Mouse (Mus musculus) naive thymus-derived CD4-positive, alpha-beta T cell, adult 2 months (primary cell): Measurements from ENCODE around the gene Clip2.
"Not testable (repeated sequence)": the region's sequence is repeated elsewhere in the genome, so short reads cannot be mapped to it uniquely, and the experiment has no call there.

ENCODE experiments used
- DNase-seq: peaks from one replicate; pipeline ENCODE4 v3.0.0-alpha.2; 2011; ENCODE audit warnings: low read depth

Gene Clip2

GRCm38 (mm10) chr5:134489583-134489982 lies 62.7 kb downstream of the Clip2 start:
- DNase-seq: peak; percentile 85

GRCm38 (mm10) chr5:134488596-134488995 lies 63.6 kb downstream of the Clip2 start:
- DNase-seq: no peak

- no peak for DNase-seq
These were observed 64.2 kb downstream of the Clip2 start for GRCm38 (mm10) chr5:134488042-134488441.

- DNase-seq: peak; percentile 92
These were observed 66.2 kb downstream of the Clip2 start for GRCm38 (mm10) chr5:134485900-134486665.

- DNase-seq: no peak
These were observed 67.0 kb downstream of the Clip2 start for GRCm38 (mm10) chr5:134485183-134485730.

GRCm38 (mm10) chr5:134483291-134483690 lies 68.9 kb downstream of the Clip2 start:
- no peak for DNase-seq

- peak; percentile 84 for DNase-seq
These were observed 69.9 kb downstream of the Clip2 start for GRCm38 (mm10) chr5:134482331-134482730.

- DNase-seq: not testable (repeated sequence)
These were observed 73.3 kb downstream of the Clip2 start for GRCm38 (mm10) chr5:134478886-134479285.

GRCm38 (mm10) chr5:134475686-134476085 lies 76.5 kb downstream of the Clip2 start:
- not testable (repeated sequence) for DNase-seq

GRCm38 (mm10) chr5:134475006-134475605 lies 77.1 kb downstream of the Clip2 start:
- no peak for DNase-seq

GRCm38 (mm10) chr5:134473902-134474301 lies 78.3 kb downstream of the Clip2 start:
- DNase-seq: peak; percentile 61

- DNase-seq: no peak
These were observed 81.6 kb downstream of the Clip2 start for GRCm38 (mm10) chr5:134470538-134471169.

- no peak for DNase-seq
These were observed 82.6 kb downstream of the Clip2 start for GRCm38 (mm10) chr5:134469559-134470150.

- DNase-seq: peak; percentile 53
These were observed 84.0 kb downstream of the Clip2 start for GRCm38 (mm10) chr5:134468158-134468765.

- DNase-seq: no peak
These were observed 85.1 kb downstream of the Clip2 start for GRCm38 (mm10) chr5:134467030-134467549.

- DNase-seq: no peak
These were observed 85.8 kb downstream of the Clip2 start for GRCm38 (mm10) chr5:134466296-134467029.

GRCm38 (mm10) chr5:134465197-134465596 lies 87.0 kb downstream of the Clip2 start:
- no peak for DNase-seq

- DNase-seq: no peak
These were observed 88.0 kb downstream of the Clip2 start for GRCm38 (mm10) chr5:134464225-134464624.

- DNase-seq: no peak
These were observed 89.5 kb downstream of the Clip2 start for GRCm38 (mm10) chr5:134462731-134463130.

GRCm38 (mm10) chr5:134462316-134462715 lies 89.9 kb downstream of the Clip2 start:
- DNase-seq: no peak

GRCm38 (mm10) chr5:134460546-134460945 lies 91.7 kb downstream of the Clip2 start:
- no peak for DNase-seq
